Mouse (Mus musculus): Measurements from ENCODE around the gene Hip1. TPM values are rescaled to one million over a fixed set of nuclear protein-coding genes. Genes with fewer than 3 reads are reported as not detected.
A peak's percentile ranks its signal among the peaks of the same experiment; 100 is the strongest.

The Hip1 gene
- polyA plus RNA-seq, 1 experiment from 2014 or later, result 7.3 TPM

DNA sequence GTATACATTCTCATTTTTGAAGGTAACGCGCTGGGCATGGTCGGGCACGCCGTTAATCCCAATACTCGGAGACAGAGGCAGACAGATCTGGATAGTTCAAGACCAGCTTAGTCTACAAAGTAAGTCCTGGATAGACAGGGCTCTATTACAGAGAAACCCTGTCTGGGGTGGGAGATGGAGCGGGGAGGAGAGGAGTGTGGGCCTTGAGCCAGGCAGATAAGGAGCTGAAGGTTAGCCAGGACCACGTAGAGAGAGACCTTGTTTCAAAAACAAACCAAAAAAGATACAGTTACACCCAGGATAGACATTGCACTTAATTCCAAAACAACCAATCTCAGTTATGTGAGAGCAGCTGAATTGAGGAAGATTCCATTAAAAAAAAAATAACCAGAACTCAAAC lies 99.2 kb downstream of the Hip1 start:
- ATAC-seq (ENCODE audit: low FRiP score, low TSS enrichment) (no peak), DNase-seq (ENCODE audit: low spot score) (no peak)
- Histone ChIP-seq H3K4me3 (ENCODE audit: low read depth, low read length) (no peak overlapping the region), H3K27ac (replicated peaks) (no peak overlapping the region), H3K4me2 (replicated peaks; ENCODE audit: low read depth) (no peak overlapping the region), H3K9me3 (ENCODE audit: control insufficient read depth, low read length) (no peaks in the 10 kb centered on the region), H3K27me3 (ENCODE audit: control insufficient read depth, insufficient read depth, low read length) (no peaks in the 10 kb centered on the region), H3K4me1 (replicated peaks; ENCODE audit: control insufficient read depth, insufficient read depth) (no peaks in the 10 kb centered on the region), H3K9ac (ENCODE audit: low read length) (no peak overlapping the region), H3K36me3 (ENCODE audit: control insufficient read depth, insufficient read depth, low read length) (no peaks in the 10 kb centered on the region; the same call in 1 of the 2 replicates)
- WGBS, result 91% methylated on average over 8 of the region's 8 CpGs
- TF ChIP-seq CTCF (IDR thresholded peaks at IDR 0.05; ENCODE audit: low read depth) (no peak), EP300 (optimal IDR thresholded peaks at IDR 0.05) (no peak)

DNA sequence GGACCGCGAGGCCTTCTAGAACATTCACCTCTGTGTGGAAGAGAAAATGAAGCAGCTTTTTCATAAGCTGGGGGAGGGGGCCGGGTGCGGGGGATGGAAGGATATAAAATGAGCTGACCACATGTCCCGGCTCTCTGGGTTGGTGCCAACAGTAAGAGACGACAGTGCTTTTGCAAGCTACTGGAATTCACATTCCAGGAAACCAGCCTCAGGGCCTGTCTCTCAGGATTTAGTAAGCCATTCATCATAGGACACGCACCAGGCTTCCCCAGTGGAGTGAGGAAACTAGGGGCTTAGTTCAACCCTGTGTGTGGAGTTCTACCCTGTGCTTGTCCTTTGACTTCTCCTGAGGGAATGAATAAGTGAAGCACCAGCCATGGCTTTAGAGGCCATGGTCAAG lies 102.5 kb downstream of the Hip1 start:
- no peak for TF ChIP-seq CTCF (IDR thresholded peaks at IDR 0.05; ENCODE audit: low read depth)
- no peaks in the 10 kb centered on the region; the same call in 1 of the 2 replicates for H3K36me3 ChIP-seq (ENCODE audit: control insufficient read depth, insufficient read depth, low read length)
- WGBS, result 71% methylated on average over 7 of the region's 7 CpGs

DNA sequence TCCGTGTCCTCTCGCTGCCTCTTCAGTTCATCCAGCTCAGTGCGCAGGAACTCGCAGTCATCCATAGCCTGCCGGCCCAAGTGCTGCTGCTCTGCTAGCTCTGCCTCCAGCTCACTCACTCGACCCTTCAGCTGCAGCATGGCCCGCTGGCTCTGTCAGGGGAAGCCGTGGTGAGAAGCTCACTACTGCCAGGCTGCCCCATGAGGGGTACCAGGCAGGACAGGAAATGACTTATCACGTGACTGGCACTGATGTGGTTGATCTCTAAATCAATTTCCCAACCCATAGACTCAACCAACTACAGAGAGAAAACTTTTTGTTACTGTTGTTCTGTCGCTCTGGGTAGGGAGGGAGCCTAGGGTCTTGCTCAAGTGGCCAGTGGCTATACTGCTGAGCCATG lies 109.9 kb downstream of the Hip1 start:
- H3K9me3 ChIP-seq (ENCODE audit: control insufficient read depth, low read length), result no peaks in the 10 kb centered on the region
- TF ChIP-seq CTCF (IDR thresholded peaks at IDR 0.05; ENCODE audit: low read depth), result no peak
- TF ChIP-seq EP300 (optimal IDR thresholded peaks at IDR 0.05), result no peak
- WGBS, result 94% methylated on average over 10 of the region's 10 CpGs

More for the DNA sequence above, 102.5 kb downstream of the Hip1 start:
- H3K4me2 ChIP-seq (replicated peaks; ENCODE audit: low read depth), result no peak overlapping the region
- H3K9me3 ChIP-seq (ENCODE audit: control insufficient read depth, low read length), result no peaks in the 10 kb centered on the region
- no peak overlapping the region for H3K27ac ChIP-seq (replicated peaks)
- no peak overlapping the region for H3K9ac ChIP-seq (ENCODE audit: low read length)
- no peaks in the 10 kb centered on the region for H3K4me1 ChIP-seq (replicated peaks; ENCODE audit: control insufficient read depth, insufficient read depth)
- no peak overlapping the region for H3K4me3 ChIP-seq (ENCODE audit: low read depth, low read length)
- no peak for DNase-seq (ENCODE audit: low spot score)
- H3K27me3 ChIP-seq (ENCODE audit: control insufficient read depth, insufficient read depth, low read length), result no peaks in the 10 kb centered on the region
- no peak; the same call in 1 of the 2 replicates for ATAC-seq (ENCODE audit: low FRiP score, low TSS enrichment)

DNA sequence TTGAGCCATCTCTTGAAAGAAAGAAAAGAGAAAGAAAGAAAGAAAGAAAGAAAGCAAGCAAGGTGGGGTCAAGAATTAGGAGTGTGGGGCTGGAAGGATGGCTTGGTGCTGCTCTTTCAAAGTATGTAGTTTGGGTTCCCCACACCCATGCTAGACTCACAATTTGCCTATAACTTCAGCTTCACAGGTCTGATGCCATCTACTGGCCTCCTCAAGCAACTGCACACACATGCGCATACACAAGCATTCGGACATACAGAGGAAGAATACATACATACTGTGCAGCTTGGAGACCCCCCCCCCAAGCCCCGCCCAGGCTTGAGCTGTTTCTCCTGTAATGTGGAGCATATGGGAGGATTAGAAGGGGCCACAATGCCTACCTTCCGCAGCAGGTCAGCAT lies 111.1 kb downstream of the Hip1 start:
- no peaks in the 10 kb centered on the region; the same call in 1 of the 2 replicates for H3K36me3 ChIP-seq (ENCODE audit: control insufficient read depth, insufficient read depth, low read length)
- 94% methylated on average over 4 of the region's 4 CpGs for WGBS

More for the DNA sequence above, 109.9 kb downstream of the Hip1 start:
- Histone ChIP-seq H3K27me3 (ENCODE audit: control insufficient read depth, insufficient read depth, low read length) (no peaks in the 10 kb centered on the region), H3K4me3 (ENCODE audit: low read depth, low read length) (no peak overlapping the region), H3K4me2 (replicated peaks; ENCODE audit: low read depth) (no peak overlapping the region), H3K36me3 (ENCODE audit: control insufficient read depth, insufficient read depth, low read length) (no peaks in the 10 kb centered on the region; the same call in 1 of the 2 replicates), H3K27ac (replicated peaks) (no peak overlapping the region), H3K9ac (ENCODE audit: low read length) (no peak overlapping the region), H3K4me1 (replicated peaks; ENCODE audit: control insufficient read depth, insufficient read depth) (no peaks in the 10 kb centered on the region)
- ATAC-seq (ENCODE audit: low FRiP score, low TSS enrichment) (no peak), DNase-seq (ENCODE audit: low spot score) (no peak)

DNA sequence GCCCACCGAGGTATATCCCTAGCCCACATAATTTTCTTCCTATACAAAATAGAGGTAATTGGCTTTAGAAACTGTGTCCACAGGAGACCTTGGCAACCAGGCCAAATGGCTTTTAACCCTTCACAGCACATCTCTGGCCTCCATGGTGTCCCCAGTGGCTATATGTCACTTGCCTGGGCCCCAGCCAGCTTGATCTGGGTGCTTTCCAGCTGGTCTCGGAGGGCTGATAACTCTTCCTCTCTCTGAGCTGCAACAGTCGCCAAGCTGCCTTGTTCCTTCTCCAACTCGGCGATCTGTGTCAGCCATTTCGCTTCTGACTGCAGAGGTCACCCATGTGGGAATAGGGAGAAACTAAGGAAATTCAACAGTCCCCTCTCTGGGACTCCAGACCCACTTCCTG lies 113.8 kb downstream of the Hip1 start:
- WGBS, result 75% methylated on average over 6 of the region's 6 CpGs

More for the DNA sequence above, 111.1 kb downstream of the Hip1 start:
- DNase-seq (ENCODE audit: low spot score) (no peak), ATAC-seq (ENCODE audit: low FRiP score, low TSS enrichment) (no peak)
- no peak overlapping the region for H3K4me3 ChIP-seq (ENCODE audit: low read depth, low read length)
- no peak overlapping the region for H3K4me2 ChIP-seq (replicated peaks; ENCODE audit: low read depth)
- no peak overlapping the region for H3K27ac ChIP-seq (replicated peaks)
- no peaks in the 10 kb centered on the region for H3K4me1 ChIP-seq (replicated peaks; ENCODE audit: control insufficient read depth, insufficient read depth)
- no peak overlapping the region for H3K9ac ChIP-seq (ENCODE audit: low read length)
- TF ChIP-seq EP300 (optimal IDR thresholded peaks at IDR 0.05) (no peak), CTCF (IDR thresholded peaks at IDR 0.05; ENCODE audit: low read depth) (no peak)
- H3K9me3 ChIP-seq (ENCODE audit: control insufficient read depth, low read length), result no peaks in the 10 kb centered on the region
- no peaks in the 10 kb centered on the region for H3K27me3 ChIP-seq (ENCODE audit: control insufficient read depth, insufficient read depth, low read length)

DNA sequence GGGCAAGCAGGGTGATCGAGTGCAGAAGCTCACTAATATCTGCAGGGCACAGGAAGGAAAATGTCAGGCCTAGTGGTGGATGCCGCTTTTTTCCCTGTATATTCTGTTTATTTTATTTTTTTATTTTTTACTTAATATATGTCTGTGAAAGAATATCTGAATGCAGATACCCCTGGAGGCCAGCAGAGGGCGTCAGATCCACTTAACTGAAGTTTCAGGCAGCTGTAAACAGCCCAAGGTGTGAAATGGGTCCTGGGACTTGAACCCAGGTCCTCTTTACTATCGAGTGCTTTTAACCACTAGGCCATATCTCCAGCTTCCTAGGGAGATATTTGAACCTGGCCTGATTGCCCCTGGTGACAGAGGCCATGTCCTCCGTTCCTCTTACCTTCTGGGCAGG lies 116.1 kb downstream of the Hip1 start:
- no peak for DNase-seq (ENCODE audit: low spot score)
- Histone ChIP-seq H3K9me3 (ENCODE audit: control insufficient read depth, low read length) (no peaks in the 10 kb centered on the region), H3K4me2 (replicated peaks; ENCODE audit: low read depth) (no peak overlapping the region), H3K27me3 (ENCODE audit: control insufficient read depth, insufficient read depth, low read length) (no peaks in the 10 kb centered on the region), H3K4me1 (replicated peaks; ENCODE audit: control insufficient read depth, insufficient read depth) (no peaks in the 10 kb centered on the region), H3K4me3 (ENCODE audit: low read depth, low read length) (no peak overlapping the region), H3K9ac (ENCODE audit: low read length) (no peak overlapping the region), H3K27ac (replicated peaks) (no peak overlapping the region), H3K36me3 (ENCODE audit: control insufficient read depth, insufficient read depth, low read length) (peaks cover 4% of the 10 kb centered on the region; the same call in 1 of the 2 replicates)
- WGBS, result 78% methylated on average over 5 of the region's 5 CpGs
- no peak for ATAC-seq (ENCODE audit: low FRiP score, low TSS enrichment)
- TF ChIP-seq EP300 (optimal IDR thresholded peaks at IDR 0.05) (no peak), CTCF (IDR thresholded peaks at IDR 0.05; ENCODE audit: low read depth) (peak; percentile 67)

More for the DNA sequence above, 113.8 kb downstream of the Hip1 start:
- ATAC-seq (ENCODE audit: low FRiP score, low TSS enrichment) (no peak), DNase-seq (ENCODE audit: low spot score) (no peak)
- no peak for TF ChIP-seq EP300 (optimal IDR thresholded peaks at IDR 0.05)
- TF ChIP-seq CTCF (IDR thresholded peaks at IDR 0.05; ENCODE audit: low read depth), result no peak
- Histone ChIP-seq H3K9ac (ENCODE audit: low read length) (no peak overlapping the region), H3K36me3 (ENCODE audit: control insufficient read depth, insufficient read depth, low read length) (peaks cover 4% of the 10 kb centered on the region; the same call in 1 of the 2 replicates), H3K27me3 (ENCODE audit: control insufficient read depth, insufficient read depth, low read length) (no peaks in the 10 kb centered on the region), H3K4me2 (replicated peaks; ENCODE audit: low read depth) (no peak overlapping the region), H3K27ac (replicated peaks) (no peak overlapping the region), H3K9me3 (ENCODE audit: control insufficient read depth, low read length) (no peaks in the 10 kb centered on the region), H3K4me3 (ENCODE audit: low read depth, low read length) (no peak overlapping the region), H3K4me1 (replicated peaks; ENCODE audit: control insufficient read depth, insufficient read depth) (no peaks in the 10 kb centered on the region)

Measured in stomach, postnatal 0 days (tissue).